Mouse (Mus musculus): Measurements from ENCODE around the gene L3mbtl3.

DNA sequence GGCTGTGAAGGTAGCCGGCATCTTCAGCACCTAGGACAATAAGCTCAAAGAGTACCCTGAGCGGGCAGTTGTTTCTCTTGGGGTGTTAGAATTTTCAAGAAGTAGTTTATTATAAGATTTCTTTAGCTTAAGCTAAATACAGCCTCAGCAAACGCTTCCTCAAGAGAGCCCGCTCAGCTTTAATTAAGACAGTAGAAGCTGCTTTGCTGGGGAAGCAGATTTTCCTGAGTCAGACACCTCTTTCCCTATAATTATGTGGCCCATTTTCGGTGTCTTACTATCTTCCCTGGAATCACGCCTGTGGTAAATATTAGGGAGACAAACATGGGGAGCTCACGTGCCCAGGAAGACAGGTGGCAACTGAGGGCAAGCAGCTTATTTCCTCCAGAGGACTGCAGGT, 88.6 kb downstream of the L3mbtl3 start:
- TF ChIP-seq CTCF (IDR thresholded peaks at IDR 0.05; ENCODE audit: low read depth, low read length) (no peak), POLR2A (IDR thresholded peaks at IDR 0.05; ENCODE audit: borderline replicate concordance, low read depth, low read length) (no peak)
